Mouse (Mus musculus) thymus, postnatal 14 days (tissue): ENCODE measurements at regions not wholly inside any gene's neighbourhood (a gene's known extent, or its start where the extent isn't known, plus 50 kb on each side); places are given as distances from the start of the nearest gene placed in this dataset.
"Not testable (repeated sequence)": the region's sequence is repeated elsewhere in the genome, so short reads cannot be mapped to it uniquely, and the experiment has no call there.

ENCODE experiments used
- DNase-seq: peaks from one replicate; pipeline ENCODE4 v3.0.0; 2021

DNA sequence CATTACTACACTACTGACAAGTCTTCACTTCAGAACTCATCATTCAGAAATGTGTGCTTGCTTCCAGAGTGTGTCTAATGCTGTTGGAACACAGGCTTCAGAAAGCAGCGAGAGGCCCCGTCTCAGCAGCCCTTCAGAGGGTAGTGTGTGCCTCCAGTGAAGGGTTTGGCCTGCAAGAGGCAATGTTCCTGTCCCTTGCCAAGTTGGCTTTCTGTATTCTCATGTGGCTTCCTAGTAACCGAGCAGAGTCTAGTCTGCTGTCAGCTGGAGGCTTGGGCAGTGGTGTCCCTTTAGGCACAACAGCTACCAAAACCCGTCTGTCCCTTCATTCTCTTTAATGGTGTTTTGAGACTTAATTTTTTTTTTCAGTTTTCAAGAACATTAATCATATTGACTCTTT is 173.3 kb upstream of the Col8a1 start:
- no peak for DNase-seq

DNA sequence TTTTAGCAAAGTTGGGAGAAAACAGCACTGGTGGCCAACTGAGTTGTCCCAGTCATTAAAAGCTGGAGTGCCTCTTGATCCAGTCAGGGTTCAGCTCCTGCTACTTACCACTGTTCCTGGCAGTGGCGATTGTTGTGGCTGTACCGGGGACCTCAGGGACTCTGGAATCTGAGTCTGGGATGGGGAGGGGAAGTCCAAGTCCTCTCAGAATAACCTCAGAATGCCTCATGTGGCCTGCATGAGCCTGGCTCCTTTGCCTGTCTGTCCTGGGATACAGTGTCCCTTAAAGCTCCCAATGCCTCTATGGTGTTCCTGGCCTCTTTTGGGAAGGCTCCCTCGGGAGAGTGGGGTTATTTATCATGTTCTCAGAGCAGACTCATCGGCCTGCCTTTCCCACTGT is 173.8 kb upstream of the Col8a1 start:
- no peak for DNase-seq

DNA sequence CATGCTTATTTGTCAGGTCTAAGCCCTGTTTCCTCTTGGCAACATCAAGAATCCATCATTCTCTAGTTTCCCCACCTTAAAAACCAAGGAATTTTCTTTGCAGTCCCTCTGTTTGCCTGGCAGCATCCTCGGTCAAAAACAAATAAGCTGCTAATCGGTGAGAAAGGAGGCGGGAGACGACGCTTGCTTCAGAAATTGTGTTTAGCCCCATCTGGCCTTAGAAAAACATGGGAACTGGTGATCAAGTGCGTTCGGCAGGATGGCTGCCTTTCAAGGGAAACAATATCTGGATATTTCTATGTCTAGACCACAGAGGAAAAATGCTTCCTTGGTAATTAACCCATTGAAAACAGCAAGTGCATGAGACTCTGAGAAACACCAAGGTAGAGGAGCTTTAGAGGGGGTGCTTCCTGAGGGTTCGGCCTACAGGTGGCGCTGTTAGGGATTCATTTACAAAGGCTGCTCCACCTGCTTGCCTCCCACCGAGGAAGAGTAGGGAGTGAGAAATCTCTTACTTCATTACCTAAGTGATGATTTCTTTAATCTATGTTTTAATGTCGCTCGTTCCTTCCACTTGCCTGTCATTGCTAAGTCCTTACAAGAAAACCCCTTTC is 174.7 kb upstream of the Col8a1 start:
- DNase-seq = no peak

DNA sequence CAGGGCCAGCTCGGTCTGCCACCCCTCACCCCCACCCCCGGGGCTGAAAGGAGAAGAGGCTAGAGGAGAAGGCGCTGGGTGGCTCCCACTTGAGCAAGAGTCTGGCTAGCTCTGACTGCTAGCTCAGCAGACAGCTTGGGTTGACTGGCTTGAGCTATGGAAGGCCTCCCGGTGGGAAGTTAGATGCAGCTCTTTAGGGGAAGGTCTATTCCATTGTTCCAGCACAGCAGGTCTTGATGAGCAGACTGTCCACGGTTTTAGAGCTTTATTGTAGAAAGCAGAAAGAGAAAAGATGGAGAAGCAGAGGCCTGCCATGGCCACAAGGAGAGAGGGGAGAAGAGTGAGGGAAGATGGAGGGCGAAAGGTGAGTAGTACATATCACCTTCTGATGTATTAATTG is 190.9 kb upstream of the Col8a1 start:
- DNase-seq = no peak

DNA sequence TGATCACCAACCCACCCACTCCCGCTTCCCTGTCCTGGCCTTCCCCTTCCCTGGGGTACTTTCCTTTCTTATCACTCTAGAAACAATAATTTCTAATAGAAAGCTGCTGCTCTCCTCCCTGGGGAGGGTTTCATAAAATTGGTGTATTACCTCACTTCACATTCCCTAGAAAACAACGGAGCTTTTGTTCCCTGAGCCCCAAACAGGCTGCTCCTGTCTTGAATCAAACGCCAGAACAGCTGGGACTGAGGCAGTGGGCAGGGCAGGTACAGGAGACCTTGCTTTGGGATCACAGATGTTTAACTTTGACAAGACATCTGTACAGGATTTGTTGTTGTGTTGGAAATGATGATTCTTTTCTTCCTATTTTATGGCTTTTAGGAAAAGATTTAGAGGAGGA is 192.8 kb upstream of the Col8a1 start:
- no peak for DNase-seq

DNA sequence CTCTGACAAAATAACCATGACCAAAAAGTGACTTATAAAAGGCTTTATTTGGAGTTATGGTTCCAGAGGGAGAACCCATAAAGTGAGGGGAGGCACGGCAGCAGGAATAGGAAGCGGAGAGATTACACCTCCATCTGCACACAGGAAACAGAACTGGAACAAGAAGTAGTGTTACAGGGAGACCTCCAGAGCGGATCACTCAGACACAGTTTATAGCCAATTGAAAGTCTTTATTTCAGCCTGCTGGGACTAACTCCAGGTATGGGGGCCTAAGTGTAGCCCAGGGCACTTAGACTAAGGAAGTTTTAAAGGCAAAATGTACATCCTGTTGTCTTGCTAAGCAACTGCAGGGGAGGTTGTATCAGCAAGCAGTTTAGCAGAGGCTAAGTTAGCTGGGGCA is 195.1 kb upstream of the Col8a1 start:
- DNase-seq = no peak

DNA sequence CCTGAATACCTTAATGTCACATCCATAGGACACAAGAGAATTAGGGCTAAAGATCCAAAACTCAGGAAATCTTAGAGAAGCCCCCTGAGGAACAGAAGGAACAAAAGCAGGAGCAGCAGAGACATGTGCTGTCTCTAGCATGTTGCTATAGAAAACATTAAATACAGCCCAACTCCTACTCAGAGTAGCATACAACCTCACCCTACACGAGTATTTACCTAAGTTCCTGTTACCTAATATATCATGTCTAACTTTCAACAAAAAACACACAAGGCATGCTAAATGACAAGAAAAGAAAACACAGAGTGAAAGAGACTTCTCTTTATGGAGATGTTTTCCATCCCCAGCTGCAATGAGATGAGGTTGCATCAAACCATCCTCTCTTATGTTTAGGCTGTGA is 216.4 kb upstream of the Col8a1 start:
- no peak for DNase-seq

GRCm38 (mm10) chr16:57984111-57984510 is 229.6 kb upstream of the Col8a1 start:
- DNase-seq = no peak

GRCm38 (mm10) chr16:58005740-58006139 is 251.2 kb upstream of the Col8a1 start:
- DNase-seq = no peak

GRCm38 (mm10) chr16:58013557-58013956 is 259.0 kb upstream of the Col8a1 start:
- no peak for DNase-seq

GRCm38 (mm10) chr16:58027525-58027924 is 273.0 kb upstream of the Col8a1 start:
- no peak for DNase-seq

- DNase-seq = not testable (repeated sequence)
These were observed 274.0 kb upstream of the Col8a1 start for GRCm38 (mm10) chr16:58028541-58028940.

DNA sequence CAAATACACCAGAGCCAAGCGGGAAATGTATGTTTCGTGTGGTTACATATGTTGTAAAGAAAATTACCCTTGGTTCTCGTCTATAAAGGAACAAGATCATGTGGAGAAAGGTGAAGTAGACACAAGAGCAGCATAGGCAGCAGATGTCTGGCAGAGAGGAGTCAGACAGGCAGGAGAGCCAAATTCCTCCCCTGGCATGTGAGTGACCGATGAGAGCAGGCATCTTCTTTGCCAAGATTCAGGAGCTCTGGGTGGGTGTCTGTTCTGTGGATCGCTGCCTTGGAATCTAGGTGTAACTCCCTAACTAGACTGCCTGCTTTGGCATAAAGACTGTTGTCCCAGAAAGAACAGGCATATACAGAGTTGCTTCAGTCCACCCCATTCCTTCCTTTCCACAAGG is 275.1 kb upstream of the Col8a1 start:
- DNase-seq = no peak

- no peak for DNase-seq
These were observed 314.2 kb upstream of the Col8a1 start for GRCm38 (mm10) chr16:58068654-58069271.

DNA sequence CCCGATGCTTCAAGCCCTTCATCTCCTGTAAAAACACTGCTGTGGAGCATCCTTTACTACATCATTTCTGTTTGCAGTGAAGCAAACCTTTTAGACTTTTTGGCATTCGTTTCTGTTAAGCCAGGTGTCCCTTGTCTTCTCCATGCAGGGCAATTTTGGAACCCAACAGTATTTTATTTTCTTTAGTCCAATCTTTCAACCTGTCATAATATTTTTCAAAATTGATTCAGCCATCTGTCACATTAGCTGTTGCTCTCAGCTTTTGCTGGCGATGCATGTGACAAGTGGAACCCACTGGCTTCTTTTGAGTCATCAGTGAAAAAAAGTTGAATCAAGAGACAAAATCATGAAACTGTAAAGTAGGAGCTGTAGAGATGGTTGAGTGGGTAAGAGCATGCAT is 317.9 kb upstream of the Col8a1 start:
- no peak for DNase-seq

- DNase-seq = no peak
These were observed 307.9 kb upstream of the Dcbld2 start for GRCm38 (mm10) chr16:58100351-58100750.

- DNase-seq = no peak
These were observed 297.8 kb upstream of the Dcbld2 start for GRCm38 (mm10) chr16:58110452-58110851.

GRCm38 (mm10) chr16:58126086-58126485 is 282.2 kb upstream of the Dcbld2 start:
- no peak for DNase-seq

DNA sequence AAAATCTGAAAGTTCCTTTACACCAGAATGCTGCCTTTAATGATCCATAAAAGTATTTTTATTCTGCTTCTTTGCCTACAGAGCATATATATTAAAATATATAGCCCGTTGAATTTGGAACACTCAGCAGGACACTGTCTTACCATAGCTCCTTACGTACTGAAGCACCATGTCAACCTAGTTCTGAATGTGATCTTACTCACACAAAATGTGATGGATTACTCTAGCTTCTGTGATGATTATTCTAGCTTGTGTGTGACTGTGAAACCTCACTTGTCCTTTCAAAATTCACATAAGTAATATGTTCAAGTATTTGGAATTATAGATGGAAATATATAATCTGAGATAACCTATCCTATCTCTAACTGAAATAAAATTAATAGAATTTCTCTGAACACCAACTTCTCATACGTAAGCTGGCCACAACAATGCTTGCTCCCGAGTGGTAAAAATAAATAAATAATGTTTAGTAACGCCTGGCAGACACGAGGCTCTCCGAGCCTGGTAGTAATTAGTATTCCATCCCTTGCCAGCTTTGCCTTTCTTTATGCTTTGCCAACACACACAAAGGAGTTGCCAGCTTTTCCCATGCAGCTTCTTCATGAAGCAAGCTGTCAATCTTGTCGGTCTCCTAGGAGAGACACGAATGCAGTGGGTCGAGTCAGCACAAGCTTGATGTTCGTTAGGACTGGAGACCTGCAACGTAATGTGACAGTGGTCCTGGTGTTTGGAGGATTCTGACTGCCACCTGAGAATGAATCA is 271.9 kb upstream of the Dcbld2 start:
- DNase-seq = no peak

DNA sequence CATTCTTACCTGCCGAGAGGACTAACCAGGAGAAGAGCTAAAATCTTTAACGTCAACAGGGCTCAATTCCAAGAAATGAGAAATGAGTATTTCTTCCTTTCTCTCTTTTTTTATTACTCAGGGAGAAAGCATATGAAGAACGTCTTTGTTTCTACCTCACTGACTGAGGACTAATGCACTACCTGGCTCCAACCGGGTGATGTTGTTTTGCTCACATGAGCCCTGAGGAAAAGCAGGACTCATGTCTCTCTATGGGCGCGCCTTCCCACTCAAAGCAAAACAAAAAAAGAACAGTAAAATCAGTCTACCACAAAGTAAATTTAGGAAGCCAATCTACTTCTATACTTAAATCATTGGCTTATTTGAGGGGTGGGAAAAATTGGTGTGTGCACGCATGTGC is 271.3 kb upstream of the Dcbld2 start:
- DNase-seq = no peak

- DNase-seq = no peak
These were observed 270.4 kb upstream of the Dcbld2 start for GRCm38 (mm10) chr16:58137728-58138279.

DNA sequence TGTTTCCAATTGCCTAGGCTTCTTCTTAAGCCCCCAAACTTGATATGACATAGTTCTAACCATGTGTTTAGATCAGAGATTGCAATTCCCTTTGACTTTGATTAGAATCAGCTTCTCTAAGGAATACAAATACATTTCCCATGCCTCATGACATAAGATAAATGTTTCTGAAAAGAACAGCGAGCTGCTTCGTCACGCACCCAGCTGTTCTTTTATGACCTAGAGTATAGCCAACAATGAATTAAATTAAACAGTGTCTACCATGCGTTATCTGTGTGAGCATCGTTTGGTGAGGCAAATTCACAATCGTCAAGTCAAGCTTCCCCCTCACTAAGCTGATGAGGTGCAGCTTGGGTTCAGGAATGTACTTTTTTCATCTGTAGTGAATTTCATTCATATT is 261.8 kb upstream of the Dcbld2 start:
- DNase-seq = no peak

- no peak for DNase-seq
These were observed 252.7 kb upstream of the Dcbld2 start for GRCm38 (mm10) chr16:58155538-58155937.

DNA sequence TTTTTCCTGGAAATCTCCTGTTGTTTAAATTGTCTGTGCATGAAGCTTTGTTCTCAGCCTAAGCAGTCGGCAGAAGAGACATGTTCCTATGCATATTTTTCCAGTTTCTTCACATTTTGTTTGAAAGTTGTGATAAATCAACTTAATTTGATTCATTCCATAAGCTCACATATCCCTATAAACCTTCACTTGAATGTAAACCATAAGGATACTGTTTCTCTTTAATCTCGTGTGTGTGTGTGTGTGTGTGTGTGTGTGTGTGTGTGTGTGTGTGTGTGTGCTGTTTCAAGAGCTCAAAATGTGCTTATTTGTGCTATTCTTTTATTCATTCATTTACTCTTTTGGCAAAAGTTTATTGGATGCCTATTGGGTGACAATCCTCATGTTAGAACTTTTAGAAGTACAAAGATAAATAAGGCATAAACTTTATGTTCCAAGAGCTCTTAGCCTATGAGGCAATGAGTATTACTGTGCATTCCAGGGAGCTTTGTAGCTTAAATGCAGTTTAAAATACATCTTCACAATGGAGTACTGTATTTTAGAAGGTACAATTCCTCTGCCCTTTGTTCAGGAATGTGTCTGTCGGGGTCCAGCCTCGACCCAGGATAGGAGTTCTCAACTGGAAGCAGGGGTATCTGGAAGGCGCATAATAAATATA is 229.4 kb upstream of the Dcbld2 start:
- no peak for DNase-seq
